Mouse (Mus musculus) midbrain, embryonic 12.5 days (tissue): Measurements from ENCODE around the gene Nubp1. TPM values are rescaled to one million over a fixed set of nuclear protein-coding genes. Genes with fewer than 3 reads are reported as not detected.

ENCODE experiments used
- ATAC-seq: fragments of 200-750 bp; cut with Nextera tagmentation; 2 replicates; pipeline ENCODE4 v1.8.0; 2017; ENCODE audit warnings: low read depth, moderate TSS enrichment, moderate library complexity; ENCODE audit not compliant: low FRiP score
- H3K27ac ChIP-seq: fragments of 300-500 bp; sonication (generic); replicated peaks from 2 replicates; pipeline ENCODE4 v1.5.1; 2016; ENCODE audit warnings: mild to moderate bottlenecking
- H3K27me3 ChIP-seq: fragments of 300-500 bp; sonication (generic); 2 replicates; pipeline ENCODE4 v1.6.1; 2016; ENCODE audit warnings: mild to moderate bottlenecking
- H3K36me3 ChIP-seq: fragments of 300-500 bp; sonication (generic); 2 replicates; pipeline ENCODE4 v1.6.1; 2016
- H3K4me1 ChIP-seq: fragments of 300-500 bp; sonication (generic); 2 replicates; pipeline ENCODE4 v1.6.1; 2016
- H3K4me2 ChIP-seq: fragments of 300-500 bp; sonication (generic); replicated peaks from 2 replicates; pipeline ENCODE4 v1.6.1; 2016; ENCODE audit warnings: mild to moderate bottlenecking, moderate library complexity
- H3K4me3 ChIP-seq: fragments of 300-500 bp; sonication (generic); 2 replicates; pipeline ENCODE4 v1.5.1; 2016; ENCODE audit warnings: mild to moderate bottlenecking
- H3K9ac ChIP-seq: fragments of 300-500 bp; sonication (generic); replicated peaks from 2 replicates; pipeline ENCODE4 v1.6.1; 2016; ENCODE audit warnings: mild to moderate bottlenecking, moderate library complexity
- H3K9me3 ChIP-seq: fragments of 300-500 bp; sonication (generic); 2 replicates; pipeline ENCODE4 v1.6.1; 2016; ENCODE audit warnings: mild to moderate bottlenecking
- WGBS: fragments of 180-500 bp; shearing (Covaris S2); methylation state at CpG from one replicate; pipeline ENCODE4 v1.1.7; 2016; 5-methylcytosine and 5-hydroxymethylcytosine counted together
- polyA plus RNA-seq: library from polyadenylated mRNA; unstranded; fragments of >200 nt; fragmentation: Nextera tagmentation; extraction: Ambion mirVana; gene quantifications from 2 replicates; pipeline ENCODE4 v1.2.1, GENCODE M21; 2016

Nubp1 gene
- polyA plus RNA-seq, 1 experiment from 2014 or later, result 61.7 TPM

GRCm38 (mm10) chr16:10452445-10452896, 40.7 kb downstream of the Nubp1 start:
- Histone ChIP-seq H3K27me3 (no peaks in the 10 kb centered on the region), H3K4me3 (no peak overlapping the region), H3K9ac (no peak overlapping the region), H3K4me2 (no peak overlapping the region), H3K4me1 (peaks cover 5% of the 10 kb centered on the region), H3K27ac (no peak overlapping the region), H3K9me3 (no peaks in the 10 kb centered on the region), H3K36me3 (no peaks in the 10 kb centered on the region)
- 85% methylated on average over 8 of the region's 8 CpGs for WGBS
- no peak for ATAC-seq

GRCm38 (mm10) chr16:10453872-10454582, 42.3 kb downstream of the Nubp1 start:
- H3K4me2 ChIP-seq, result no peak overlapping the region
- no peaks in the 10 kb centered on the region for H3K9me3 ChIP-seq
- no peaks in the 10 kb centered on the region for H3K27me3 ChIP-seq
- H3K4me3 ChIP-seq, result no peak overlapping the region
- H3K27ac ChIP-seq, result no peak overlapping the region
- no peaks in the 10 kb centered on the region for H3K4me1 ChIP-seq
- no peaks in the 10 kb centered on the region for H3K36me3 ChIP-seq
- ATAC-seq, result no peak
- H3K9ac ChIP-seq, result no peak overlapping the region
- WGBS, result 80% methylated on average over 6 of the region's 6 CpGs

- no peak for ATAC-seq
- Histone ChIP-seq H3K36me3 (no peaks in the 10 kb centered on the region), H3K27me3 (no peaks in the 10 kb centered on the region), H3K9me3 (no peaks in the 10 kb centered on the region), H3K27ac (no peak overlapping the region), H3K4me1 (no peaks in the 10 kb centered on the region), H3K9ac (no peak overlapping the region), H3K4me3 (no peak overlapping the region), H3K4me2 (no peak overlapping the region)
- WGBS, result 58% methylated on average over 3 of the region's 3 CpGs
Observed at GRCm38 (mm10) chr16:10454583-10454974, 42.8 kb downstream of the Nubp1 start.

- no peak overlapping the region for H3K27ac ChIP-seq
- WGBS, result 75% methylated on average over 2 of the region's 2 CpGs
- no peak for ATAC-seq
- H3K27me3 ChIP-seq, result no peaks in the 10 kb centered on the region
- H3K4me2 ChIP-seq, result no peak overlapping the region
- H3K36me3 ChIP-seq, result no peaks in the 10 kb centered on the region
- H3K4me1 ChIP-seq, result no peaks in the 10 kb centered on the region
- no peaks in the 10 kb centered on the region for H3K9me3 ChIP-seq
- no peak overlapping the region for H3K9ac ChIP-seq
- H3K4me3 ChIP-seq, result no peak overlapping the region
Observed at GRCm38 (mm10) chr16:10460188-10460587, 48.4 kb downstream of the Nubp1 start.

GRCm38 (mm10) chr16:10461178-10461577, 49.4 kb downstream of the Nubp1 start:
- Histone ChIP-seq H3K9ac (no peak overlapping the region), H3K4me3 (no peak overlapping the region), H3K4me2 (no peak overlapping the region), H3K4me1 (no peaks in the 10 kb centered on the region), H3K27me3 (no peaks in the 10 kb centered on the region), H3K27ac (no peak overlapping the region), H3K36me3 (no peaks in the 10 kb centered on the region), H3K9me3 (no peaks in the 10 kb centered on the region)
- 92% methylated on average over 2 of the region's 2 CpGs for WGBS
- ATAC-seq, result no peak

GRCm38 (mm10) chr16:10465011-10465681, 53.4 kb downstream of the Nubp1 start:
- no peaks in the 10 kb centered on the region for H3K4me1 ChIP-seq
- WGBS, result 48% methylated on average over 4 of the region's 4 CpGs
- ATAC-seq, result no peak

GRCm38 (mm10) chr16:10467391-10468107, 55.8 kb downstream of the Nubp1 start:
- 39% methylated on average over 11 of the region's 11 CpGs for WGBS
- Histone ChIP-seq H3K36me3 (no peaks in the 10 kb centered on the region), H3K9me3 (no peaks in the 10 kb centered on the region), H3K4me2 (no peak overlapping the region), H3K4me3 (no peak overlapping the region), H3K9ac (no peak overlapping the region), H3K4me1 (no peaks in the 10 kb centered on the region), H3K27me3 (no peaks in the 10 kb centered on the region), H3K27ac (no peak overlapping the region)
- no peak for ATAC-seq

More at GRCm38 (mm10) chr16:10465011-10465681, 53.4 kb downstream of the Nubp1 start:
- Histone ChIP-seq H3K9ac (no peak overlapping the region), H3K4me2 (no peak overlapping the region), H3K27me3 (no peaks in the 10 kb centered on the region), H3K36me3 (no peaks in the 10 kb centered on the region), H3K9me3 (no peaks in the 10 kb centered on the region), H3K27ac (no peak overlapping the region), H3K4me3 (no peak overlapping the region)

GRCm38 (mm10) chr16:10468201-10468600, 56.5 kb downstream of the Nubp1 start:
- Histone ChIP-seq H3K36me3 (no peaks in the 10 kb centered on the region), H3K9me3 (no peaks in the 10 kb centered on the region), H3K4me2 (no peak overlapping the region), H3K27ac (no peak overlapping the region), H3K27me3 (no peaks in the 10 kb centered on the region), H3K4me3 (no peak overlapping the region), H3K4me1 (no peaks in the 10 kb centered on the region), H3K9ac (no peak overlapping the region)
- WGBS, result 87% methylated on average over 1 of the region's 1 CpGs
- no peak for ATAC-seq

- no peaks in the 10 kb centered on the region for H3K4me1 ChIP-seq
- ATAC-seq, result no peak
- H3K9me3 ChIP-seq, result no peaks in the 10 kb centered on the region
- WGBS, result 91% methylated on average over 3 of the region's 3 CpGs
- H3K4me2 ChIP-seq, result no peak overlapping the region
- H3K36me3 ChIP-seq, result no peaks in the 10 kb centered on the region
- no peak overlapping the region for H3K4me3 ChIP-seq
- H3K27me3 ChIP-seq, result no peaks in the 10 kb centered on the region
- H3K9ac ChIP-seq, result no peak overlapping the region
- no peak overlapping the region for H3K27ac ChIP-seq
Observed at GRCm38 (mm10) chr16:10471950-10472349, 60.2 kb downstream of the Nubp1 start.

Other genes with a start within 250 kb of the Nubp1 start
- 0.30 and 0.46 TPM in 2 replicates for gene Rpl39l, start 241.7 kb upstream of the Nubp1 start, polyA plus RNA-seq
- 0.71 and 0.81 TPM in 2 replicates for gene Atf7ip2, start 219.2 kb upstream of the Nubp1 start, polyA plus RNA-seq
- gene Emp2, start 98.0 kb upstream of the Nubp1 start, polyA plus RNA-seq, result 2.9 and 4.4 TPM in 2 replicates
- gene Tekt5, start 16.5 kb upstream of the Nubp1 start, polyA plus RNA-seq, result 0.22 TPM in 1 of 2 replicates, not detected in the other
- 35.5 and 35.6 TPM in 2 replicates for gene Tvp23a, start 35.4 kb downstream of the Nubp1 start, polyA plus RNA-seq
- gene Ciita, start 68.1 kb downstream of the Nubp1 start, polyA plus RNA-seq, result 0.46 TPM in 2 replicates
- gene Dexi, start 131.1 kb downstream of the Nubp1 start, polyA plus RNA-seq, result 25.6 and 26.2 TPM in 2 replicates
- gene Clec16a, start 133.4 kb downstream of the Nubp1 start, polyA plus RNA-seq, result 51.0 and 51.6 TPM in 2 replicates